Mouse (Mus musculus) left cerebral cortex, postnatal 25 days (tissue): Measurements from ENCODE around the gene Pold4. TPM values are rescaled to one million over a fixed set of nuclear protein-coding genes. Genes with fewer than 3 reads are reported as not detected.

ENCODE experiments used
- DNase-seq, 2 experiments: peaks; one replicate each; pipeline ENCODE4 v3.0.0; 2022; ENCODE audit warnings: low spot score in 2 of 2, mixed read lengths in 1 of 2
- intact Hi-C: fragments of 180-260 bp; cut with DNase I; formaldehyde crosslinking; loops from one replicate; pipeline ENCODE4 v1.15.1; 2025
- total RNA-seq, 2 experiments: library from RNA; stranded (reverse); gene quantifications; 2 replicates each; pipeline ENCODE4 v1.2.3; 2021

The Pold4 gene
- 10 to 100 TPM; 14.0 to 18.6 TPM for total RNA-seq

DNA sequence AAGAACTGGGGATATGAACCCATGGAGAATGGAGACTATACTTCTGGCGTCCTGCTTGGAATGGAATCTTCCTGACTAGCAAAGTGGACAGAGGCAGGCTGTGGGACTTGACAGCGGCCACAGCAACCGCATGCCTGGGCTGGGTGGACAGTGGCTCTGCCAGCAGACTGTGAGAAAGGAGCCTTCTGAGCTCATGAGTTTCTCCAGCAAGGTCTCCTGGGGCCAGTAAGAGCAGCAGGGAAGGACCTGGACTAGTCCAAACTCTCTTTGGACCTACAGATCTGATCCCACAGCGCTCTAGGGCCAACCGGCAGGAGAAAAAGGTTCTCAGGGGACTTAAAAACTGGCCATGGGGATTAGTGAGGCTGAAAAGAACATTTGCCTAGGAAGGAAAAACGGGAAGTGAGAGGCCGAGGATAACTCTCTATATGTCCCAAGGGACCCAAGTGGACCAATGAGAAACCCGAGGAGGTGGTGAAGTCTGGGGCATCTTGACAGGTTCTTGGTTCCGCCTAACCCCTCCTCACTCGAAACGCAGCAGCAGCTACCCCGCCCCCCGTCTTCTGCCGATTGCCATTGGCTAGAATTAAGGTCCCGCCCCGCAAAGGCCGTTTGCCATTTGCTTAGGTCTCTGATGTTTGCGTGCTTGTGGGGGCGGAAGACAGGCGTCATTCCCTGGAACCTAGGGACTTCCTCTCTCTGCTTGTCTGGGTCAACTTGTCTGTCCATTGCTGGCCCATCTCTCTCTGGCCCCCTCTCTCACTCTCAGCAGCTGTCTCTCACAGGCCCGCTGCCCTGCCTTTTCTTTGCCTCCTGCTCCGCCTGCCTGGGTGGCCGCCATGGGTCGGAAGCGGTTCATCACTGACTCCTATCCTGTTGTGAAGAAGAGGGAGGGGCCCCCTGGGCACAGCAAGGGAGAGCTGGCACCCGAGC lies at the start of gene Pold4:
Gene Pold4, plus strand, starts transcription at position 647 of the 933 bp plus-strand sequence.
- intact Hi-C loops = loop anchor here (5.0 kb wide), 1 partner anchor 284 kb away; no protein-coding TSS in a partner anchor
- DNase-seq = peak; percentile 95 to 99

DNA sequence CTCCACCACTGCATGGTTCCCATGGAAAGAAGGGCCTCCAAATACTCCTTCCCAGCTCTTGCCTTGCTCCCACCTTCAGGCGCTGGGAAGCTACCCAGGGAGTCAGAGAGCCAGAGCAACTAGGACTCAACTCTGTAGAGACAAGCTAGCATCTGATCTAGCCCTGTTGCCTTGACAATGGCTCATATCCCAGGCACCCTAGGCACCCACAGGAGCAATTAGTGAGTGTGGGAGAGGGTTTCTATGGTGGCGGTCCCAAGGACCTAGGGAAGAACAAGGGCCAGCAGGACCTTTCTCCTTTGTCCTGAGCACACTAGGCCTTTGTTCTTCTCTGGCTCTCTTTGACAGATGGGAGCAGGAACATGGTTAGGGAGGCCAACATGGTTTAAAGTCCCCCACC lies 48.0 kb upstream of the Pold4 start:
- intact Hi-C loops = no loop called here
- no peak for DNase-seq

DNA sequence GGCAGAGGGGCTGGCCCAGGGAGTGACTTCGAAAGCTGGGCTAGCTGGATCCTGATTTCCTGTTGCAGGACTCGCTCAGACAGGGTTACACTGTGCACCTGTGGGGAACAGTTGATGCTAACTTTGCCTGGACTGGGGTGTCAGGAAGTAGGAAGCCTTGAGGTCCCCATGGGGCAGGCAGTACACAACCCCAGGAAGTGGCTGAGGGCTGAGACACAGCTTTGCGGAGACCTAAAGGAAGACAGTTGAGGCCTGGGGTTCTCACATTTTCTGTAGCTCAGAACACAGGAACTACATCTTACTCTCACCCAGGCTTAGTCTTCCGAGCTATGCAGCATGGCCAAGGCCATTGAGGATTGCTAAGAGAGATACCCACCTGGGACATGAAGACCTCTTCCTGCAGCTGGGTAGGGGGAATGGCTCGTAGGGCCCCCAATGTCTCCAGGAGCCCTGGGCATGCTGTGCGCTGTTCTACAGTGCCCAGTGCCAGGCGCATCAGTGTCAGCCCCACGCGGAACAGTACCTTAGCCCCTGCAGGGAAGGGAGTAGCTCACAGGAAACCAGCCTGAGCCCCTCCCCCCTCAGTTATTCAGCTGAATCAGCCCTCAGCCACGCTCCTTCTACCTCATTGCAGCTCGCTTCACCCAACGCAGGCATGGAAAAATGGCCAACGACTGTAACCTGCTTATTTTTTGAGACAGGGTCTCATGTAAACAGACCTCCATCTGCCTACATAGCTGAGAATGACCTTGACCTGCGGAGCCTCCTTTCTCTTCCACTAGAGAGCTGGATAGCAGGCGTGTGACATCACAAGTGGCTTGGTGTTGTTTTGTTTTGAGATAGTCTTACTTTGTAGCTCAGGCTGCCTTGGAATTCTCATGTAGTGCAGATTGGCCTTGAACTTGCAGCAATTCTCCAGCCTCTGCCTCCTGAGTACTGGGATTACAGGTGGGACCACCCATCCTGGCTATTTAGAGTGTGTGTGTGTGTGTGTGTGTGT lies 46.4 kb upstream of the Pold4 start:
- DNase-seq = no peak
- intact Hi-C loops = no loop called here

DNA sequence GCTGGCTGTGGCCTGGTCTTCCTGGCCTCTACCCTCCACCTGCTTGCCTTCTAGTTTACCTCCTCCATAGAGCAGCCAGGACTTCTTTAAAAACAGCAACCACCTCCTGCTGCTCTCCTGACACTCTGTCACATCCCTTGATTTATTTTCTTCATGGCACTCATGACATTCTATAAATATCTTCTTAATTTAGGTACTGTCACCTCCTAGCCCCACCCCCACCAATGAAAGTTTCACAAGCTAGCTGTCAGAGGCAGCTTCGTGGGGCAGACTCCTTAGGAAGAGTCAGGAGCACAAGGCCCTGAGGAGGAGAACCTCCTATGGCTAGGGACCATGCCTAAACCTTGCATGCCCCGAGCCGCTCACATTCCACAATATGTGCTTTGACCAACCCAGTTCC lies 44.4 kb upstream of the Pold4 start:
- DNase-seq = no peak
- intact Hi-C loops = no loop called here

DNA sequence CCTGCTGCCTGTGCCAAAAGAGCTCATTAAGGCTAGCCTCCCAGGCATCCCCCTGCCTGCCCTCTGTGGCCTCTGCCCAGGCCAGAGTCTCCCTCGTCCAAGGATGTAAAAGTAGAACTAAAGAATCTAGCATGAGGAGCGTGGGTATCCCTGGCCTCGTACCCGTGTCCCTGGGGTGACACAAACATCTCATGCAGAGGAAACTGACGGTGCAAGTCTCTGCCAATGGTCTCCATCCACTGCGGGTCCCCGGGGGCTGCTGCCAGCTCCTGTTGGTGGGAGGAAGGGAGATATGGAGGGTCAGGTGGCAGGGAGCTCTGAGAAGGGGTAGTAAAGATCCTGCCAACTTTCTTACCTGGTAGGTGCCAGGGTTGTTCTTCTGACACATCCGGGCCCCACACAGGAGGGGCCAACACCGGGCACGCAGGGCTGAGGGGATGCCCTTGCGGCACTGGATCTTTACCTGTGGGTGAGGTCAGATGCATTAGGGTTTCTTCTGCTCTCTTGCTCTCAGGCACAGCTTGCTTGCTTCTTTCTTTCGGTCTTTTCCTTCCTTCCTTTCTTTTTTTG lies 42.6 kb upstream of the Pold4 start:
- intact Hi-C loops = no loop called here
- DNase-seq = no peak

DNA sequence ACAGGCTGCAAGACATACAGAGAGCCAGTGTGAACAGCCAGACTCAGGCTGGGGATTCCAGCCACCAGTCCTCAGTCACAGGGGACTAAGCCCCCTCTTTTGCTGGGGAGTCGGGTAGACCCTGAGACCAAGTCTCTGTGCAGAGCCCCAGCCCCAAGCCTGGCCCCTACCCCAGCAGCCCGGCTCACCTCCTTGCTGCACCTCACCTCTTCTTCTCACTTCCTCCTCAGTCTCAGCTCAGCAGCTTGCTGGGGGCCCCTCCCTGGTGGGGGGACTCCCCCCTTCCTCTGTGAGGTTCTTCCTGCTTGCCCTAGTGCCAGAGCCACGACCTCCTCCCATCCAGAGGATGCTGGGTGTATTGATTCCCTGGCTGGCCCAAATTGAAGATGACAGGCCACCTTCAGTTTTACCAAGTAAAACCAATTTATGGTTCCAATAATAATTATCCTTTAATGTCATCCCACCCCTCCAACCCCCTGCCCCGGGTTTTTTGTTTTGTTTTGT lies 40.8 kb upstream of the Pold4 start, which contains the start of gene Tbc1d10c:
Gene Tbc1d10c, minus strand, starts transcription at position 454 of the 504 bp plus-strand sequence.
- intact Hi-C loops = no loop called here
- DNase-seq = no peak

DNA sequence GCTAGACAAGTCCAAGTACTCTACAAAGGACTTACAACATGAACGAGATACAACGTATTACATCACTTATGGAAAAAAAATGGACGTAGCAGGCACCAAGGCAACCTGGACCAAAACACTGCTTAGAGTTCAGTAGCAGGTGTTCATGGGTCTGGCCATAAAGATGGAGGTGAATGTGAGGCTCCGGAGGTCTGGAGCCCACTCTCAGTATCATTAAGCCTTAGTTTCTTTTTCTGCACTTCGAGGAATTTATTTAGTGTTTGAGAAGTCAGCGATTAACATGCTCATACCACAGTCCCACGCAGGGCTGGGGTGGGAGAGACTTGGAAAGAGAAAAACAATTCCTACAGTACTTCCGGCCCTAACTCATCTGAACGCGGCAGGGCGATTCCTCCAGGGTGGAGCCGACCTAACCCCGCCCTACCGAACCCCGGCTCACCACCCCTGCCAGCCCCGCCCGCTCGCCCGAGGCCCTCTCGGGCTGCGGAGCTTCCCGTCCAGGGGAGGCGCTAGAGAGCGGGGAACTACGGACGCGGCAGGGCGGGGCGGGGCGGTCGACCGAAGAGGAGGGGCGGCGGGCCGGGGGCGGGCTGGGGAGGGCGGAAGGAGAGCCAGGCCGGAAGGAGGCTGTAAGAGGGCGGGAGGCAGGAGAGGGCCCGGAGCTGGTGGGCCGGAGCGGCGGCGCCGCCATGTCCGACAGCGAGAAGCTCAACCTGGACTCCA lies 40.0 kb upstream of the Pold4 start, which contains the start of gene Ppp1ca:
Gene Ppp1ca, plus strand, starts transcription at position 538 of the 723 bp plus-strand sequence.
- intact Hi-C loops = loop anchor here (1.0 to 2.0 kb wide), 2 partner anchors 10 to 23 kb away; partner anchors contain the start of gene Rad9a
- peak; percentile 89 to 92 for DNase-seq

DNA sequence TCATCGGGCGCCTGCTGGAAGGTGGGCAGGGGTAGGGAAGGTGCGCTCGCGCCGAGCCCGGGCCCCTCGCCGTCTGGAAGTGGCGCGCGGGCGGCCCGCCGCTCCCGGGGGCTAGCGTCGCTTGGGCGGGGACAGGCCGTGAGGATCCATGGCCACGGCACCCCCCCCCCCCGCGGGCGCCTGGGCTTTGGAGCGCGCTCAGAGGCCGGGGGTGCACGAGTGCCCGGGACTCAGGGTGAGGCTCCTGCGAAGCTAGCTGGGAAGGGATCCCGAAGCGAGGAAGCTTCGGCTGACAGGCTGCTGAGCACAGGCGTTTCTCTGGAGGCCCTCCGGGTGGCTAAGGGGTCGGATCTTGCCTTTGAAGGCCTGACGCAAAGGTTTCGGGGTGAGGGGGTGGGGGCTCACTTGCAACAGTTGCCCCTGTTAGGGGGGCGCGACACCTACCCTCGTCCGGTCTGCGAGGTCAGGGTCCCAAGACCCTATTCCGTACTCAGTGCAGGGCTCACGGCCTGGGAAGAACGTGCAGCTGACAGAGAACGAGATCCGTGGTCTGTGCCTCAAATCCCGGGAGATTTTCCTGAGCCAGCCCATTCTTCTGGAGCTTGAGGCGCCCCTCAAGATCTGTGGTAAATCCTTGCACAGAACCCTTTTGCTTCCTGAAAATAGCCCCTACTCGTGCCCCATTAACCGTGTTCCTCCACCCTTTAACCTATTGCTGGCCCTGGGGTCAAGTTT lies 39.3 kb upstream of the Pold4 start:
- DNase-seq = no peak
- intact Hi-C loops = loop anchor here (1.0 to 2.0 kb wide), 2 partner anchors 9 to 24 kb away; partner anchors contain the start of gene Rad9a

DNA sequence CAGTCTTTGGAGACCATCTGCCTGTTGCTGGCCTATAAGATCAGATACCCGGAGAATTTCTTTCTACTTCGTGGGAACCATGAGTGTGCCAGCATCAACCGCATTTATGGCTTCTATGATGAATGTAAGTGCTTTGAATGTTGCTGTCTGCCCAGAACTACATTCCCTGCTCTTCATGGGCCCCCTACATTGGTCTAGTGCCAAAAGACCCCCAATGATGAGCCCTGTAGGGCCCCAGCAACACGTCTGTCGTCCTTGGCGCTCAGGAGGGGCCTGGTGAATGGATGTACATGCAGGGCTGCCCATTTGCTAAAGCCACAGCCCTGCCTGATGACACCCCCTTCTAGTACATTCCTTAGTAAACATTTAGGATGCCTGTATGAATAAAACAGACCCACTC lies 38.6 kb upstream of the Pold4 start:
- no peak for DNase-seq
- intact Hi-C loops = loop anchor here (2.0 kb wide), 1 partner anchor 24 kb away; no protein-coding TSS in a partner anchor

DNA sequence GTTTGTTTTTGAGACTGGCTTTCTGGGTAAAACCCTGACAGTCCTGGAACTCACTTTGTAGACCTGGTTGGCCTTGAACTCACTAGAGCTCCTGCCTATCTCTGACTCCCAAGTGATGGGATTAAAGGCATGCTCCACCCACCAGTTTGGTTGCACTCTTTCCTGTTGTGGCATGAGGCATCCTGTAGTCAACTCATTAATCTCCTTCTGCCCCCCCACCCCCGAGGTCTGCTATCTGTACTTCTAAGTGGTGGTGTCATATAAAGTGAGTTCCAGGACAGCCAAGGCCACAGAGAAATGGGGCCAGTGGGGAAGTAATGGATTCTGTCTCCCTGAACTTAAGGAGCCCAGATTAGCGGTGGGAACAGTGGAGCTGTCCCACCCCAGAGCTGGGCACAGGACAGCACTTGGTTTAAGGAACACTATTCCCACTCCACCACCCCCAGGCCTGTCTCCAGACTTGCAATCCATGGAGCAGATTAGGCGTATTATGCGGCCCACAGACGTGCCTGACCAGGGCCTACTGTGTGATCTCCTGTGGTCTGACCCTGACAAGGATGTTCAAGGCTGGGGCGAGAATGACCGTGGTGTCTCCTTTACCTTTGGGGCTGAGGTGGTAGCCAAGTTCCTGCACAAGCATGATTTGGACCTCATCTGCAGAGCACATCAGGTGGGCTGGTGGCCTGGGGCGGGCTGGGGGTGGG lies 37.5 kb upstream of the Pold4 start:
- intact Hi-C loops = no loop called here
- DNase-seq = no peak

DNA sequence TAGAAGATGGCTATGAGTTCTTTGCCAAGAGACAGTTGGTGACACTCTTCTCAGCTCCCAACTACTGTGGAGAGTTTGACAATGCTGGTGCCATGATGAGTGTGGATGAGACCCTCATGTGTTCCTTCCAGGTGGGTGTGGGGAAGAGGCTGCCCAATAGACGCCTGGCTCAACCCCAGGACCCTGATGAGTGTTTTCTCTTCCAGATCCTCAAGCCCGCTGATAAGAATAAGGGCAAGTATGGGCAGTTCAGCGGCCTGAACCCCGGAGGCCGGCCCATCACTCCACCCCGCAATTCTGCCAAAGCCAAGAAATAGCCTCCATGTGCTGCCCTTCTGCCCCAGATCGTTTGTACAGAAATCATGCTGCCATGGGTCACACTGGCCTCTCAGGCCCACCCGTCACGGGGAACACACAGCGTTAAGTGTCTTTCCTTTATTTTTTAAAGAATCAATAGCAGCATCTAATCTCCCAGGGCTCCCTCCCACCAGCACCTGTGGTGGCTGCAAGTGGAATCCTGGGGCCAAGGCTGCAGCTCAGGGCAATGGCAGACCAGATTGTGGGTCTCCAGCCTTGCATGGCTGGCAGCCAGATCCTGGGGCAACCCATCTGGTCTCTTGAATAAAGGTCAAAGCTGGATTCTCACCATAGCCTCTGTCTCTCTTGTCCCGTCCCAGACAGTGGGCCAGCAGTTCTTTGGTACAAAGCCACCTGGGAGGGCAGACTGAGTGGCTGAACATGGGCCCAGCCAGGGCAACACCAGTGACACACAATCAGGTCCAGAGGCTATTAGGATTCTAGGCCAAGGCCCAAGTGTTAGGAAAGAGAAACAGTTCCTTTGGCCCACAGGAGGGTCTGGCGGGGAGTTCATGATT lies 36.7 kb upstream of the Pold4 start:
- intact Hi-C loops = no loop called here
- no peak for DNase-seq

DNA sequence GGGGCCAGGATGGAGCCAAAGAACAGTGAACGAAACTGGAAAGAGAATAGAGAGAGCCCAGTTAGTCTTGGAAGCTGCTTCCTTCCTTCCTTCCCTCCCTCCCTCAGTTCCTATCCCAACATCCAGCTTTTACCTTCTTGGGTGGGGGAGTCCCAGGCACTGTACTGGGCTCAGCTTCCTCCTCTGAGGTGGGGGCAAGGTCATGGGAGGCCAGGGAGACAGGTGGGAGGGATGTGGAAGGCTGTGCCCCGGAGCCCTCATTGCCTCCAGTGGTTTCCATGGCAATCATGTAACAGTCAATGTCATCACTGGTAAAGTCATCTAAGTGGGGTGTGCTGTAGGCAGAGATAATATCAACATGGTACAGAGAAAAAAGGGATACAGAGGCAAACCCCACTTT lies 35.7 kb upstream of the Pold4 start:
- DNase-seq = no peak
- intact Hi-C loops = no loop called here

DNA sequence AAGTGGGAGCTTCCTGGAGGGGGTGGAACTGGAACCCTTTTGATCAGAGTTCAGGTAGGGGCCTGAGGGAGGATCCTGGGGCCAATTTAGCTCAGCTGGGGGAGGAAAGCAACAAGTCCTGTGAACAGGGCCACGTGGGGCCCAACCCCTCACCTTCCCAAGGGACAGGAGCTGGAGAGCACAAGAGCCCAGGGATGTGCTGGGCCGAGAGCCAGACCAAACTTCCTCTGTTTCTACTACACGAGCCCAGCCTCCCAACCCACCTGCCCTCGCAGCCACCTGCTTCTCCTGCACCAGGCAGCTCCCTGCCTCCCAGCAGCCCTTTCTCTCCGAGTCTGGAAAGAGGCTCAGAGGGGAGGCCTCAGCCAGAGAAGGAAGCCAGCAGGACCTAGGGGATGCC lies 35.2 kb upstream of the Pold4 start:
- intact Hi-C loops = no loop called here
- no peak for DNase-seq

DNA sequence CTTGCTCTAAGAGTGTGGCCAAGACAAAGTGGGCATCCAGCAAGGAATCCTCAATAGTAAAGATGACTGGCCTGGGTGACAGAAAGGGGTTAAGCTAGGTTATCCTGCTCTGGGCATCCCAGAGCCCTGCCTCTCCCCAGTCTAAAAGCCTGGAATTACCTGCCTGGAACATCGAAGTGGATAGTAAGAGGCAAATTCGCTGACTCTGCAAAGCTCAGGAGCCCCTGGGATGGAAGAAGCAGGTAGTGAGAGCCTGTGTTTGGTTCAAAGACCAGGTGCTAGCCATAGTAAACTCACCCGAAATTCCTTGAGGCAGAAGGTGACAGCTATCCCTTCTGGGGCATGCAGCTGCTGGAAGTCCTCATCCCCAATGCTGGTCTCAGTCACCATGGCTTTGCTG lies 34.5 kb upstream of the Pold4 start:
- intact Hi-C loops = no loop called here
- DNase-seq = no peak

DNA sequence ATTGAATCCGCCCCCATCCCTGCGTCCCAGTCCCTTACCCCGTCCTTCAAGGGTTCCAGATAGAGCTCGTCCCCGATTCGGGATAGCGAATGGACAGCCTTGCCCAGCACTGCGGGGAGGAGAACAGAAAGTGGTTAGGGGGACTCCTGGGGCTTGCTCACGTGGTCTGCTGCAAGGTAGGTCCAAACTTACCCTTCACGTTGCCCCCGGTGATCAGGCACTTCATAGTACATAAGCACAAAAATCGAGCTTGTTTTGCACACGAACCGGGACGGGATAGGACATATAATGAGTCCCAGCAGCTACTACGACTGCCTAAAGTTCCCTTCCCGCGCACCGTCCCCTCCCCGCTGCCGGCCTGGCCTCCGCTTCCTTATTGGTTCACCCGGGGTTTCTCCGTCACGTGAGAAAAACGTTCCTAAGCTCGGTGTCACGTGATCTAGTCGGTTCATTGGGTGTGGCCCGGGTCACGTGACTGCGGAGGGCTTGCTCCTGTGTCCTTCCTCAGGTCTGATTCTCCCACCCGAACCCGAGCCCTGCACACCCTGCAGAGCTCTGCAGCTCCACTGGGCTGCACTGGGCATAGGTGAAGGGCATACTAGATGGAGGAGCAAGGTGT lies 30.3 kb upstream of the Pold4 start, which contains the start of gene Rad9a:
Gene Rad9a, minus strand, starts transcription at position 372 of the 619 bp plus-strand sequence.
- peak; percentile 96 to 98 for DNase-seq
- intact Hi-C loops = loop anchor here (1.0 to 5.0 kb wide), 2 partner anchors 9 to 74 kb away; partner anchors contain the start of genes Aip and Ppp1ca

DNA sequence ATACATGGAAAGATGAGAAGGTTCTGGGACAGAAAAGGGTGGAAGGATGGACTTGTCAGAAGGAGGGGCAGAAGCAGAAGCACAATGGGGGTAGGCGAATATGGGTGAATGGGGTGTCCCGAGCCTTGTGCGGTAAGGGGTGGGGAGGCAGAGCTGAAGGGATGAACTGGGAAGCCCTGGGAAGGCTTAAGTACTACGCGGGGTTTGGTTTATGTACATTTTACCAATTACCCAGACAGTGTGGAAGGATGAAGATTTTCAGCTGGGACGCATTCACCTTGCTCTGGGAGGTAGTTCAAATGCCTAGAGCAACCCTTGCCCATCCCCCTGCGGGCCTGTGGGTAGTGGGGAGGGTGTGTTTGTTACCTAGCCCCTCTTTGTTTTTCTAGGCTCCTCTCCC lies 29.6 kb upstream of the Pold4 start:
- intact Hi-C loops = loop anchor here (5.0 kb wide), 1 partner anchor 75 kb away; the partner anchor contains the start of gene Aip
- no peak for DNase-seq
